Mouse (Mus musculus) retina, adult 2 months (tissue): ENCODE results near the gene Nrxn3.

ENCODE experiments used
- DNase-seq: peaks from one replicate; pipeline ENCODE4 v3.0.0-alpha.2; 2012; ENCODE audit warnings: low read depth, low spot score

Gene Nrxn3

GRCm38 (mm10) chr12:89813294-89813693, 1090.6 kb downstream of the Nrxn3 start:
- DNase-seq, result no peak

GRCm38 (mm10) chr12:89813718-89814117, 1091.0 kb downstream of the Nrxn3 start:
- DNase-seq, result no peak

- DNase-seq, result no peak
These were observed 1091.9 kb downstream of the Nrxn3 start for GRCm38 (mm10) chr12:89814536-89814935.

- no peak for DNase-seq
These were observed 1094.5 kb downstream of the Nrxn3 start for GRCm38 (mm10) chr12:89817072-89817773.

- no peak for DNase-seq
These were observed 1095.5 kb downstream of the Nrxn3 start for GRCm38 (mm10) chr12:89818200-89818599.

- no peak for DNase-seq
These were observed 1099.5 kb downstream of the Nrxn3 start for GRCm38 (mm10) chr12:89822141-89822540.

GRCm38 (mm10) chr12:89829927-89830326, 1107.3 kb downstream of the Nrxn3 start:
- DNase-seq, result no peak

- DNase-seq, result no peak
These were observed 1107.7 kb downstream of the Nrxn3 start for GRCm38 (mm10) chr12:89830350-89830749.

GRCm38 (mm10) chr12:89831300-89831699, 1108.6 kb downstream of the Nrxn3 start:
- DNase-seq, result no peak

- no peak for DNase-seq
These were observed 1113.6 kb downstream of the Nrxn3 start for GRCm38 (mm10) chr12:89836271-89836670.

GRCm38 (mm10) chr12:89842861-89843260, 1120.2 kb downstream of the Nrxn3 start:
- DNase-seq, result no peak

- no peak for DNase-seq
These were observed 1125.4 kb downstream of the Nrxn3 start for GRCm38 (mm10) chr12:89848116-89848515.

- no peak for DNase-seq
These were observed 1131.7 kb downstream of the Nrxn3 start for GRCm38 (mm10) chr12:89854355-89854754.

GRCm38 (mm10) chr12:89867124-89867523, 1144.4 kb downstream of the Nrxn3 start:
- no peak for DNase-seq

GRCm38 (mm10) chr12:89882617-89883370, 1160.1 kb downstream of the Nrxn3 start:
- no peak for DNase-seq

GRCm38 (mm10) chr12:89884576-89884975, 1161.9 kb downstream of the Nrxn3 start:
- no peak for DNase-seq

- no peak for DNase-seq
These were observed 1166.0 kb downstream of the Nrxn3 start for GRCm38 (mm10) chr12:89888647-89889046.

GRCm38 (mm10) chr12:89896901-89897300, 1174.2 kb downstream of the Nrxn3 start:
- no peak for DNase-seq

- no peak for DNase-seq
These were observed 1186.9 kb downstream of the Nrxn3 start for GRCm38 (mm10) chr12:89909578-89909977.

- no peak for DNase-seq
These were observed 1195.6 kb downstream of the Nrxn3 start for GRCm38 (mm10) chr12:89918138-89918829.

- no peak for DNase-seq
These were observed 1209.7 kb downstream of the Nrxn3 start for GRCm38 (mm10) chr12:89932338-89932737.

- DNase-seq, result no peak
These were observed 1211.0 kb downstream of the Nrxn3 start for GRCm38 (mm10) chr12:89933630-89934029.
